Mouse (Mus musculus) forebrain, embryonic 14.5 days (tissue): ENCODE results near the gene Trh. TPM values are rescaled to one million over a fixed set of nuclear protein-coding genes. Genes with fewer than 3 reads are reported as not detected.

Experiments used
- ATAC-seq: fragments of 200-750 bp; cut with Nextera tagmentation; 2 replicates; pipeline ENCODE4 v1.8.0; 2017; ENCODE audit warnings: mild to moderate bottlenecking, moderate library complexity
- DNase-seq: peaks from one replicate; pipeline ENCODE4 v3.0.0-alpha.2; 2015; ENCODE audit warnings: low spot score
- H3K27ac ChIP-seq: fragments of 300-500 bp; sonication (generic); 2 replicates; pipeline ENCODE4 v1.5.1; 2014; ENCODE audit warnings: low read depth, mild to moderate bottlenecking, control low read depth, low read length, moderate library complexity
- H3K27me3 ChIP-seq: fragments of 300-500 bp; sonication (generic); replicated peaks from 2 replicates; pipeline ENCODE4 v1.6.1; 2014; ENCODE audit warnings: low read length, control low read depth, mixed read lengths; ENCODE audit not compliant: control insufficient read depth, insufficient read depth
- H3K36me3 ChIP-seq: fragments of 300-500 bp; sonication (generic); 2 replicates; pipeline ENCODE4 v1.6.1; 2014; ENCODE audit warnings: low read length, control low read depth; ENCODE audit not compliant: control insufficient read depth, insufficient read depth
- H3K4me1 ChIP-seq: fragments of 300-500 bp; sonication (generic); 2 replicates; pipeline ENCODE4 v1.6.1; 2014; ENCODE audit warnings: antibody characterized with exemption, low read length, control low read depth; ENCODE audit not compliant: control insufficient read depth, insufficient read depth
- H3K4me2 ChIP-seq: fragments of 300-500 bp; sonication (generic); 2 replicates; pipeline ENCODE4 v1.6.1; 2014; ENCODE audit warnings: mild to moderate bottlenecking, control low read depth, low read length
- H3K4me3 ChIP-seq: fragments of 300-500 bp; sonication (generic); 2 replicates; pipeline ENCODE4 v1.5.1; 2014; ENCODE audit warnings: low read depth, low read length, control low read depth
- H3K9ac ChIP-seq: fragments of 300-500 bp; sonication (generic); 2 replicates; pipeline ENCODE4 v1.6.1; 2014; ENCODE audit warnings: mild to moderate bottlenecking, low read length, control low read depth, moderate library complexity
- H3K9me3 ChIP-seq: fragments of 300-500 bp; sonication (generic); replicated peaks from 2 replicates; pipeline ENCODE4 v1.6.1; 2016; ENCODE audit warnings: low read length, control low read depth, mixed read lengths; ENCODE audit not compliant: control insufficient read depth
- WGBS: fragments of 180-500 bp; shearing (Covaris S2); extraction: QIAGEN DNeasy Blood & Tissue Kit; methylation state at CpG from one replicate; pipeline ENCODE4 v1.1.7; 2014; 5-methylcytosine and 5-hydroxymethylcytosine counted together
- polyA plus RNA-seq: library from polyadenylated mRNA; unstranded; fragments of >200 nt; fragmentation: Nextera tagmentation; extraction: Ambion mirVana; gene quantifications from 2 replicates; pipeline ENCODE4 v1.2.1, GENCODE M21; 2014

Trh gene
- polyA plus RNA-seq = 6.7 and 7.3 TPM in 2 replicates

DNA sequence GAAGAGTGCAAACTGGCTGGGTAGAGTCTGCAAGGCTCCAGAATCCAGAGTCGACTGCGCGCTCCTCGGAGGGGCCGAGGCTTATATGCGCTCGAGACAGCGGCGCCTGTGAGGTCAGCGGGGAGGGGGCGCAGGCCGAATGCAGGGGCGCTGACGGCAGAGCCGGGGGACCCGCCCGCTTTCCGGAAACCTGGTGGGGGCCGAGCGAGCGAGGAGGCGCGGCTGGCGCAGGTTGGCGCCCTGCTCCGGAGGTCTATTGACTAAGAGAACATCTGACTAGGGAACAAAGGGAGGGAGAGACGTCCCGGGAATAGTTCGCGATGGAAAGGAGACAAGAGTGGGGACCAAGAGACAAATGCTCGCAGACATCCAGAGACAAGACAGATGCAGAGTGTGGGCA, at the start of gene Trh:
Gene Trh (minus strand): TSS at position 60 of the 400 bp plus-strand sequence.
- Histone ChIP-seq H3K36me3 (no peaks in the 10 kb centered on the region), H3K27ac (no peak within 1 kb of the TSS), H3K9me3 (no peaks in the 10 kb centered on the region), H3K4me3 (peak within 1 kb of the TSS; percentile 28), H3K4me1 (no peaks in the 10 kb centered on the region), H3K9ac (peak within 1 kb of the TSS; percentile 49; the same call in 1 of the 2 replicates), H3K4me2 (peak within 1 kb of the TSS; percentile 50), H3K27me3 (peaks cover 8% of the 10 kb centered on the region; the same call in 1 of the 2 replicates)
- ATAC-seq (no peak), DNase-seq (peak; percentile 22)
- whole genome bisulfite sequencing = under 1% methylated on average over 31 of the region's 31 CpGs

GRCm38 (mm10) chr6:92290826-92291225, 46.4 kb upstream of the Trh start:
- no peaks in the 10 kb centered on the region for H3K27me3 ChIP-seq
- H3K9ac ChIP-seq = no peak overlapping the region
- 86% methylated on average over 3 of the region's 3 CpGs for WGBS
- H3K4me1 ChIP-seq = no peaks in the 10 kb centered on the region
- H3K4me2 ChIP-seq = no peak overlapping the region
- H3K27ac ChIP-seq = no peak overlapping the region
- no peaks in the 10 kb centered on the region for H3K9me3 ChIP-seq
- no peak overlapping the region for H3K4me3 ChIP-seq
- no peaks in the 10 kb centered on the region for H3K36me3 ChIP-seq
- DNase-seq (no peak), ATAC-seq (no peak)

DNA sequence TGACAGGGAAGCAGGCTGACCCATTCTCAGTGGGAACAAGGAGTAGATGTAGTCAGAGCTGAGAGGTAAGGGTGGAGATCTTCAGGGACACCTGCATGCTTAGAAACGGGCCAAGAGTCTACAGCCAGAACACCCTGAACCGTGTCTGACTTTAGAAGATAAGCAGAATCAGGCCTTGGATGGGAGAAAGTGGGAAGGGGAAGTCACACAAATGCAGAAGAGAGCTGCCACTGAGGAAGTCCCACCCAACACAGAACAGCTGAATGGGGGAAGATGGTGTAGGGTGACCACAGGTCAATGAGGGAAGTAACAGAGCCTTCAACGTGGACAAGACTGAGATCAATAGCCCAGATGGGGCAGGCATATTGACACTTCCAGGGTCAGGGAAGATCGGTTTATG, 42.4 kb upstream of the Trh start:
- no peaks in the 10 kb centered on the region for H3K4me1 ChIP-seq
- no peaks in the 10 kb centered on the region for H3K27me3 ChIP-seq
- ATAC-seq (no peak), DNase-seq (no peak)
- 56% methylated on average over 4 of the region's 4 CpGs for WGBS
- H3K4me2 ChIP-seq = no peak overlapping the region
- no peaks in the 10 kb centered on the region for H3K9me3 ChIP-seq
- no peak overlapping the region for H3K9ac ChIP-seq
- H3K4me3 ChIP-seq = no peak overlapping the region
- H3K36me3 ChIP-seq = no peaks in the 10 kb centered on the region
- no peak overlapping the region for H3K27ac ChIP-seq

- no peak overlapping the region for H3K27ac ChIP-seq
- H3K9me3 ChIP-seq = no peaks in the 10 kb centered on the region
- no peak overlapping the region for H3K4me2 ChIP-seq
- no peaks in the 10 kb centered on the region for H3K27me3 ChIP-seq
- DNase-seq (peak; percentile 86), ATAC-seq (peak; percentile 60; the same call in 1 of the 2 replicates)
- H3K4me1 ChIP-seq = no peaks in the 10 kb centered on the region
- 25% methylated on average over 4 of the region's 4 CpGs for WGBS
- 0 out of 2 replicates have a peak overlapping the region, but pooled peaks have one; percentile 14 for H3K9ac ChIP-seq
- H3K36me3 ChIP-seq = no peaks in the 10 kb centered on the region
- H3K4me3 ChIP-seq = no peak overlapping the region
Observed at GRCm38 (mm10) chr6:92286258-92286888, 41.9 kb upstream of the Trh start.

GRCm38 (mm10) chr6:92285559-92285958, 41.1 kb upstream of the Trh start:
- DNase-seq (no peak), ATAC-seq (no peak)
- H3K27me3 ChIP-seq = no peaks in the 10 kb centered on the region
- no peak overlapping the region for H3K4me3 ChIP-seq
- 70% methylated on average over 4 of the region's 4 CpGs for WGBS
- H3K9ac ChIP-seq = no peak overlapping the region
- no peaks in the 10 kb centered on the region for H3K36me3 ChIP-seq
- H3K9me3 ChIP-seq = no peaks in the 10 kb centered on the region
- no peak overlapping the region for H3K27ac ChIP-seq
- no peak overlapping the region for H3K4me2 ChIP-seq
- H3K4me1 ChIP-seq = no peaks in the 10 kb centered on the region

DNA sequence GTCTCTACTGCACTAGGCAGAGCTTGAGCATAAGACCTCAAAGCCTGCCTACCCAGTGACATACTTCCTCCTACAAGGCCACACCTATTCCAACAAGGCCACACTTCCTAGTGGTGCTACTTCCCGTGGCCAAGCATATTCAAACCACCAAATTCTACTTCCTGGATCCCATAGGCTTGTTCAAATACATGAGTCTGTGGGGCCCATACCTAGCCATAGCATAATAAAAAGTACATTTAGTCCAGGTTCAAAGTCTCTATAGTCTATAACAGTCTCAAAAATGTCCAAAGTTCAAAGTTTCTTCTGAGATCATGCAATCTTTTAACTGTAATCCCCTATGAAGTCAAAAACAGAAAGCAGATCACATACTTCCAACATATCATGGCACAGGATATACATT, 32.7 kb upstream of the Trh start:
- no peaks in the 10 kb centered on the region for H3K36me3 ChIP-seq
- H3K4me3 ChIP-seq = no peak overlapping the region
- H3K4me1 ChIP-seq = no peaks in the 10 kb centered on the region; the same call in 1 of the 2 replicates
- 71% methylated on average over 1 of the region's 1 CpGs for WGBS
- H3K27ac ChIP-seq = no peak overlapping the region
- no peaks in the 10 kb centered on the region for H3K9me3 ChIP-seq
- H3K9ac ChIP-seq = no peak overlapping the region
- no peak overlapping the region for H3K4me2 ChIP-seq
- no peak for DNase-seq
- ATAC-seq = no peak
- H3K27me3 ChIP-seq = no peaks in the 10 kb centered on the region

- H3K9ac ChIP-seq = no peak overlapping the region
- WGBS = 81% methylated on average over 6 of the region's 6 CpGs
Observed at GRCm38 (mm10) chr6:92273652-92274322, 29.3 kb upstream of the Trh start.

GRCm38 (mm10) chr6:92272601-92273000, 28.2 kb upstream of the Trh start:
- Histone ChIP-seq H3K9ac (no peak overlapping the region), H3K9me3 (no peaks in the 10 kb centered on the region), H3K4me2 (no peak overlapping the region), H3K4me3 (no peak overlapping the region), H3K27me3 (no peaks in the 10 kb centered on the region), H3K4me1 (no peaks in the 10 kb centered on the region; the same call in 1 of the 2 replicates), H3K36me3 (no peaks in the 10 kb centered on the region), H3K27ac (no peak overlapping the region)
- ATAC-seq (peak; percentile 37; the same call in 1 of the 2 replicates), DNase-seq (peak; percentile 51)
- WGBS = 27% methylated on average over 3 of the region's 3 CpGs

More at GRCm38 (mm10) chr6:92273652-92274322, 29.3 kb upstream of the Trh start:
- Histone ChIP-seq H3K27ac (no peak overlapping the region), H3K36me3 (no peaks in the 10 kb centered on the region), H3K4me2 (no peak overlapping the region), H3K4me1 (no peaks in the 10 kb centered on the region; the same call in 1 of the 2 replicates), H3K9me3 (no peaks in the 10 kb centered on the region), H3K4me3 (no peak overlapping the region), H3K27me3 (no peaks in the 10 kb centered on the region)
- DNase-seq = no peak
- no peak for ATAC-seq

- no peak overlapping the region for H3K4me2 ChIP-seq
- H3K36me3 ChIP-seq = no peaks in the 10 kb centered on the region
- peak; percentile 63; the same call in 1 of the 2 replicates for ATAC-seq
- 13% methylated on average over 4 of the region's 4 CpGs for WGBS
- no peaks in the 10 kb centered on the region for H3K27me3 ChIP-seq
- peak; percentile 84 for DNase-seq
- no peak overlapping the region for H3K4me3 ChIP-seq
- no peaks in the 10 kb centered on the region for H3K9me3 ChIP-seq
- no peak overlapping the region for H3K9ac ChIP-seq
- no peaks in the 10 kb centered on the region; the same call in 1 of the 2 replicates for H3K4me1 ChIP-seq
- no peak overlapping the region for H3K27ac ChIP-seq
Observed at GRCm38 (mm10) chr6:92269019-92269418, 24.6 kb upstream of the Trh start.
